Mouse (Mus musculus): ENCODE measurements around the gene Ankrd34c.

The Ankrd34c gene
- long read RNA-seq, experiment 1, result 0 reads
- long read RNA-seq, experiment 2, result 0 reads

GRCm38 (mm10) chr9:89738295-89738694, at the start of gene Ankrd34c:
Gene Ankrd34c (minus strand): TSS chr9:89738475.
- intact Hi-C loops (cut with DNase I), result no loop called here

GRCm38 (mm10) chr9:89787532-89787931, 49.3 kb upstream of the Ankrd34c start:
- intact Hi-C loops (cut with DNase I), result no loop called here

- intact Hi-C loops (cut with DNase I), result no loop called here
These were observed 43.2 kb upstream of the Ankrd34c start for GRCm38 (mm10) chr9:89781395-89781927.

- intact Hi-C loops (cut with DNase I), result no loop called here
These were observed 41.0 kb upstream of the Ankrd34c start for GRCm38 (mm10) chr9:89779237-89779636.

- intact Hi-C loops (cut with DNase I), result no loop called here
These were observed 32.9 kb upstream of the Ankrd34c start for GRCm38 (mm10) chr9:89771153-89771552.

GRCm38 (mm10) chr9:89762017-89762416, 23.7 kb upstream of the Ankrd34c start:
- intact Hi-C loops (cut with DNase I), result no loop called here

- intact Hi-C loops (cut with DNase I), result no loop called here
These were observed 20.3 kb upstream of the Ankrd34c start for GRCm38 (mm10) chr9:89758569-89758968.

GRCm38 (mm10) chr9:89758139-89758538, 19.9 kb upstream of the Ankrd34c start:
- intact Hi-C loops (cut with DNase I), result no loop called here

GRCm38 (mm10) chr9:89757571-89757970, 19.3 kb upstream of the Ankrd34c start:
- intact Hi-C loops (cut with DNase I), result no loop called here

GRCm38 (mm10) chr9:89740041-89740440, 1.8 kb upstream of the Ankrd34c start:
- intact Hi-C loops (cut with DNase I), result no loop called here

GRCm38 (mm10) chr9:89737888-89738287, 387 bp downstream of the Ankrd34c start:
- intact Hi-C loops (cut with DNase I), result no loop called here

- intact Hi-C loops (cut with DNase I), result no loop called here
These were observed 1.2 kb downstream of the Ankrd34c start for GRCm38 (mm10) chr9:89736932-89737705.

GRCm38 (mm10) chr9:89706906-89707305, 31.4 kb downstream of the Ankrd34c start:
- intact Hi-C loops (cut with DNase I), result no loop called here

- intact Hi-C loops (cut with DNase I), result no loop called here
These were observed 33.1 kb downstream of the Ankrd34c start for GRCm38 (mm10) chr9:89705197-89705533.

- intact Hi-C loops (cut with DNase I), result no loop called here
These were observed 33.7 kb downstream of the Ankrd34c start, which contains the start of gene Tmed3 for GRCm38 (mm10) chr9:89704265-89705196. Gene Tmed3 (minus strand): TSS chr9:89705068.

- intact Hi-C loops (cut with DNase I), result no loop called here
These were observed 37.3 kb downstream of the Ankrd34c start for GRCm38 (mm10) chr9:89700910-89701457.

GRCm38 (mm10) chr9:89695143-89695542, 43.1 kb downstream of the Ankrd34c start:
- intact Hi-C loops (cut with DNase I), result no loop called here

GRCm38 (mm10) chr9:89693670-89694069, 44.6 kb downstream of the Ankrd34c start:
- intact Hi-C loops (cut with DNase I), result no loop called here

GRCm38 (mm10) chr9:89689179-89689578, 49.1 kb downstream of the Ankrd34c start:
- intact Hi-C loops (cut with DNase I), result no loop called here

- intact Hi-C loops (cut with DNase I), result no loop called here
These were observed 50.6 kb downstream of the Ankrd34c start for GRCm38 (mm10) chr9:89687503-89688226.

GRCm38 (mm10) chr9:89686262-89686661, 52.0 kb downstream of the Ankrd34c start:
- intact Hi-C loops (cut with DNase I), result no loop called here

Data from adrenal gland (tissue).